Mouse (Mus musculus) right cerebral cortex, postnatal 25 days (tissue): ENCODE data around the gene Trp53bp1.

ENCODE experiments used
- DNase-seq: peaks from one replicate; pipeline ENCODE4 v3.0.0; 2022

Trp53bp1 gene

GRCm38 (mm10) chr2:121271236-121271927, at the start of gene Trp53bp1:
TSS of gene Trp53bp1 (minus strand) at chr2:121271407.
- peak; percentile 96 for DNase-seq

GRCm38 (mm10) chr2:121316278-121316677, 45.1 kb upstream of the Trp53bp1 start:
- DNase-seq = no peak

GRCm38 (mm10) chr2:121308997-121309416, 37.8 kb upstream of the Trp53bp1 start:
- DNase-seq = no peak

- DNase-seq = no peak
Measured at GRCm38 (mm10) chr2:121300036-121300435, 28.8 kb upstream of the Trp53bp1 start.

- no peak for DNase-seq
Measured at GRCm38 (mm10) chr2:121299471-121299870, 28.3 kb upstream of the Trp53bp1 start.

- no peak for DNase-seq
Measured at GRCm38 (mm10) chr2:121298131-121298530, 26.9 kb upstream of the Trp53bp1 start.

- DNase-seq = no peak
Measured at GRCm38 (mm10) chr2:121297701-121298100, 26.5 kb upstream of the Trp53bp1 start.

- DNase-seq = no peak
Measured at GRCm38 (mm10) chr2:121296754-121297231, 25.6 kb upstream of the Trp53bp1 start.

- DNase-seq = peak; percentile 76
Measured at GRCm38 (mm10) chr2:121295608-121296571, 24.7 kb upstream of the Trp53bp1 start.

- peak; percentile 80 for DNase-seq
Measured at GRCm38 (mm10) chr2:121294753-121295607, 23.8 kb upstream of the Trp53bp1 start.

GRCm38 (mm10) chr2:121294182-121294581, 23.0 kb upstream of the Trp53bp1 start:
- DNase-seq = no peak

GRCm38 (mm10) chr2:121292316-121293013, 21.3 kb upstream of the Trp53bp1 start:
- no peak for DNase-seq

- no peak for DNase-seq
Measured at GRCm38 (mm10) chr2:121289730-121290540, 18.7 kb upstream of the Trp53bp1 start.

GRCm38 (mm10) chr2:121288901-121289729, 17.9 kb upstream of the Trp53bp1 start, which contains the start of gene Map1a:
TSS of gene Map1a (plus strand) at chr2:121289600.
- peak; percentile 99 for DNase-seq

GRCm38 (mm10) chr2:121287850-121288249, 16.6 kb upstream of the Trp53bp1 start:
- DNase-seq = no peak

GRCm38 (mm10) chr2:121271928-121272516, 815 bp upstream of the Trp53bp1 start:
- DNase-seq = peak; percentile 25

GRCm38 (mm10) chr2:121270521-121271235, 529 bp downstream of the Trp53bp1 start:
- no peak for DNase-seq

- DNase-seq = no peak
Measured at GRCm38 (mm10) chr2:121268446-121268845, 2.8 kb downstream of the Trp53bp1 start.

- no peak for DNase-seq
Measured at GRCm38 (mm10) chr2:121249758-121250157, 21.4 kb downstream of the Trp53bp1 start.
